Mouse (Mus musculus) hindbrain, postnatal 0 days (tissue): ENCODE measurements around the gene Hoxc10. TPM values are rescaled to one million over a fixed set of nuclear protein-coding genes. Genes with fewer than 3 reads are reported as not detected.

Experiments used
- ATAC-seq: fragments of 200-750 bp; cut with Nextera tagmentation; 2 replicates; pipeline ENCODE4 v1.8.0; 2017; ENCODE audit warnings: mild to moderate bottlenecking, moderate TSS enrichment, moderate library complexity
- DNase-seq: peaks from one replicate; pipeline ENCODE4 v3.0.0-alpha.2; 2015; ENCODE audit warnings: low spot score
- H3K27ac ChIP-seq: fragments of 300-500 bp; sonication (generic); 2 replicates; pipeline ENCODE4 v1.5.1; 2014; ENCODE audit warnings: mild to moderate bottlenecking
- H3K27me3 ChIP-seq: fragments of 300-500 bp; sonication (generic); 2 replicates; pipeline ENCODE4 v1.6.1; 2014; ENCODE audit warnings: low read length, mixed read lengths; ENCODE audit not compliant: insufficient read depth
- H3K36me3 ChIP-seq: fragments of 300-500 bp; sonication (generic); 2 replicates; pipeline ENCODE4 v1.6.1; 2014; ENCODE audit warnings: low read length, mixed read lengths; ENCODE audit not compliant: insufficient read depth
- H3K4me1 ChIP-seq: fragments of 300-500 bp; sonication (generic); 2 replicates; pipeline ENCODE4 v1.6.1; 2014; ENCODE audit warnings: antibody characterized with exemption, low read length, mixed read lengths; ENCODE audit not compliant: insufficient read depth
- H3K4me2 ChIP-seq: fragments of 300-500 bp; sonication (generic); 2 replicates; pipeline ENCODE4 v1.6.1; 2014; ENCODE audit warnings: low read depth, mild to moderate bottlenecking, low read length, moderate library complexity, mixed read lengths
- H3K4me3 ChIP-seq: fragments of 300-500 bp; sonication (generic); 2 replicates; pipeline ENCODE4 v1.5.1; 2014; ENCODE audit warnings: low read length
- H3K9ac ChIP-seq: fragments of 300-500 bp; sonication (generic); replicated peaks from 2 replicates; pipeline ENCODE4 v1.6.1; 2014; ENCODE audit warnings: mild to moderate bottlenecking, low read length, moderate library complexity, mixed read lengths
- H3K9me3 ChIP-seq: fragments of 300-500 bp; sonication (generic); 2 replicates; pipeline ENCODE4 v1.6.1; 2016; ENCODE audit warnings: low read length, mixed read lengths
- CTCF ChIP-seq: IDR thresholded peaks from 2 replicates; pipeline ENCODE4 v1.5.1; 2016; ENCODE audit warnings: antibody characterized with exemption, control low read depth, low read depth
- WGBS: fragments of 180-500 bp; shearing (Covaris S2); extraction: QIAGEN DNeasy Blood & Tissue Kit; methylation state at CpG from one replicate; pipeline ENCODE4 v1.1.7; 2014; 5-methylcytosine and 5-hydroxymethylcytosine counted together
- polyA plus RNA-seq: library from polyadenylated mRNA; unstranded; fragments of >200 nt; fragmentation: Nextera tagmentation; extraction: Ambion mirVana; gene quantifications from 2 replicates; pipeline ENCODE4 v1.2.1, GENCODE M21; 2015
- total RNA-seq: library from RNA; depleted of rRNA; stranded (reverse); fragments of >200 nt; gene quantifications from 2 replicates; pipeline ENCODE4 v1.2.3, GENCODE M21; 2014

Gene Hoxc10
- total and polyA plus RNA-seq, 2 experiments from 2014 or later = not detected

- H3K27me3 ChIP-seq = peaks cover 95% of the 10 kb centered on the region
- no peak overlapping the region for H3K4me3 ChIP-seq
- no peak overlapping the region for H3K4me2 ChIP-seq
- ATAC-seq = no peak
- no peaks in the 10 kb centered on the region for H3K4me1 ChIP-seq
- H3K36me3 ChIP-seq = no peaks in the 10 kb centered on the region
- no peak overlapping the region for H3K27ac ChIP-seq
- no peak for DNase-seq
- 4% methylated on average over 13 of the region's 13 CpGs for WGBS
- no peak for TF ChIP-seq CTCF
- H3K9ac ChIP-seq = no peak overlapping the region
- no peaks in the 10 kb centered on the region for H3K9me3 ChIP-seq
These were observed 4.1 kb upstream of the Hoxc10 start for GRCm38 (mm10) chr15:102962492-102962891.

DNA sequence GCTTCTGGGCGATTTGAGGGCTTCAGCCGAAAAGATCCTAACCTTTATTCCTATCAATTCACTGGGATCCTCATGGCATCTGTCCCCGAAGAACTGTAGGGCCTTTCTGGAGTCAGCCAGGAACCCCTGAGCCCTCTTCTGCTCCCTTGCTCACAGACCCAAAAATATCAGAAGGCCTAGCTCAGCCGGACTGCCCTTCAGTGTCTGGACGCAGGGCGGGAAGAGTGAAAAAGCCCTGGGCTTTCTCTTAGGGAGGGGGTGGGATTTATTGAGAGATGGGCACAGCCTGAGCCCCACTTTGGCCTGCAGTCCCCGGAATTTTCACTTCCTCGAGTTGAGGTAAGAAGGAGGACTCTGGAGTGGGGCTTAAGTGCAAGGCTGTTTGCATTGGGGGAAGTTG is 3.3 kb upstream of the Hoxc10 start:
- H3K4me1 ChIP-seq = no peaks in the 10 kb centered on the region
- H3K27me3 ChIP-seq = peaks cover 93% of the 10 kb centered on the region
- no peak for DNase-seq
- ATAC-seq = no peak
- H3K27ac ChIP-seq = no peak overlapping the region
- H3K9ac ChIP-seq = no peak overlapping the region
- H3K36me3 ChIP-seq = no peaks in the 10 kb centered on the region
- 3% methylated on average over 8 of the region's 8 CpGs for WGBS
- no peak overlapping the region for H3K4me3 ChIP-seq
- no peak overlapping the region for H3K4me2 ChIP-seq
- TF ChIP-seq CTCF = no peak
- no peaks in the 10 kb centered on the region for H3K9me3 ChIP-seq

DNA sequence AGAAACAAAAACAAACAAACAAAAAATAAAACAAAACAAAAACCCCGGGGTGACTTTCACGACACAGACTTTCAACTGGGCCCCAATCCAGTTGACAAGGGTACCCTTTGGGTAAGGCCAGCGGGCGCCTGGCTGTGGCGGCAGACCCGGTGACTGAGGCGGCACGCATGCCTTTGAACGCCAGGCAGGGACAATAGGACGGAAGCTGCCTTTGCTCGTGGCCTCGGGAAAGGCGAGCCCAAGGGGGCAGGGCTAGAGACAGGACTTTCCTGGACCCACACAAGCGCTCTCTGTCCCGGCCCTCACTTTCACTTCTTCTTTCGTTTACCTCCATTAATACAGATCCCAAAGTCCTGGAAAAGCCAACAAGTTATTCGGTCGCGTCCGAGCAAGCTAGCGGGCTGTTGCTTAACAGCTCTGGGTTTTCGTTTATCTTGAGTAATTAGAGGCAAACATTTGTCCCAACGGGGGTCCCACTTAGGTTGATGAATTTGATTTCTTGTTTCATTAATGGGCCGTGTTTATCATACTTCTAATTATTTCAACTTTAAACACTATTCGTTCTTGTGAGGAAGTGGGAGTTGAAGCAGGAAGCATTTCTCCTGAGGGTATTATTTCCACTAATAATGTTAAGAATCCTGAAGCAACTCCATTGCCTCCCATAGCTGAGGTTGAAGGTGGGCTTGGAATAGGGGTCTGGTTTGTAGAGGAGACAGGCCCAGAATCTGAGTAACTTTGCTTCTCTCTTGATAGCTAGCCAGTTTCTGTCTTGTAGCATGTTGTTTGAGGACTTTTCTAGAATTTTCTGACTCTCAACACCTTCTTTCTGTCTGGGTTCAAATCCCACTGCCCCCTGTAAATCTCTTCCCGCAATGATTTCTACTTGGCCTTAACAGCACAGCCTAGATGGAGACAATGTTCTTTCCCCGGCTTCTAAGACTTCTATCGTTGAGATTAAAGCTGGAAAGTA is 2.6 kb upstream of the Hoxc10 start:
- Histone ChIP-seq H3K4me3 (no peak overlapping the region), H3K4me2 (no peak overlapping the region), H3K27me3 (peaks cover 93% of the 10 kb centered on the region), H3K4me1 (no peaks in the 10 kb centered on the region), H3K9me3 (no peaks in the 10 kb centered on the region), H3K9ac (no peak overlapping the region), H3K27ac (no peak overlapping the region), H3K36me3 (no peaks in the 10 kb centered on the region)
- no peak for TF ChIP-seq CTCF
- no peak for ATAC-seq
- 2% methylated on average over 28 of the region's 28 CpGs for WGBS
- DNase-seq = no peak

DNA sequence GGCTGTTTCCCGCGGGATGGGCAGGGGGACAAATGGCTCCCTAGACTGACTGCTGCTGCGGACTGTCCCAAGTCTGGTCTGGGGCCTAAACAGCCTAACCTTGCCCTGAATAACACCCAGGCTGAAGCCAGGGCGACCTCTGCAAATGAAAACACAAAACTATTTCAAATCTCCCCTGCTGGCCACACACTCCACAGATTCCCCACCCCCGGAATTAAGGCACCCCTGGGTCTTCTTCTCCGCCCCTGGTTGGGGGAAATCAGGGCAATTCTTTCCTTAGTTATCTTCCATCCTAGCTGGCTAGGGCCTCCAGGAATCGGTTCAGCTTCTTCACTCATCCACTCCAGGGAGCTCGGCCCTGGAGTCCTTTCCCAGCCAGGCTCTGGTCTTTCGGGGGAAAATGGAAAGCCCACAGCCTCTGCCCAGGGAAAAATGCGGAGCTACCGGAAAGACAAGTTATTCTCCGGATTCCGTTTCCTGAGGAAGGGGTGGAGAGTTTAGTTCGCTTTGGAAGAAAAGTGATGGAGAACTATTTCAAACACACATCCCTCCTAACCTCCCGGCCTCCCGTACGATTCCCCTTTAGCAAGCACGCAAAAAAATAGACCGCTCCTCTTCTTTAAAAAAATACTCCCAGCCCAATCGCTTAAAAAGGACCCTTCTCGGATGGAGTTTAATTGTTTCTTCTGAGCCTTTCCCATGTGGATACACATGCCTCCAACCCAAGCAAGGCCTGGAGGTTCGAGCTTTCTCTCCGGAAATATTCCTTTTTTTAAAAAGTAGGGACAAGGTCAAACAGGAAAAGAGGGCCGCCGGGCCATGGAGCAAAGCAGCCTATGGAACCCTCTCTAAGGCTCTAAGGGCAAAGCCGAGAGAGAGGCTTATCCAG is 1.3 kb upstream of the Hoxc10 start:
- 4% methylated on average over 26 of the region's 26 CpGs for WGBS
- H3K4me2 ChIP-seq = no peak overlapping the region
- peaks cover 96% of the 10 kb centered on the region for H3K27me3 ChIP-seq
- H3K4me1 ChIP-seq = no peaks in the 10 kb centered on the region
- H3K36me3 ChIP-seq = no peaks in the 10 kb centered on the region
- DNase-seq (no peak), ATAC-seq (no peak)
- H3K9me3 ChIP-seq = no peaks in the 10 kb centered on the region
- no peak overlapping the region for H3K4me3 ChIP-seq
- TF ChIP-seq CTCF = no peak
- no peak overlapping the region for H3K27ac ChIP-seq
- no peak overlapping the region for H3K9ac ChIP-seq

DNA sequence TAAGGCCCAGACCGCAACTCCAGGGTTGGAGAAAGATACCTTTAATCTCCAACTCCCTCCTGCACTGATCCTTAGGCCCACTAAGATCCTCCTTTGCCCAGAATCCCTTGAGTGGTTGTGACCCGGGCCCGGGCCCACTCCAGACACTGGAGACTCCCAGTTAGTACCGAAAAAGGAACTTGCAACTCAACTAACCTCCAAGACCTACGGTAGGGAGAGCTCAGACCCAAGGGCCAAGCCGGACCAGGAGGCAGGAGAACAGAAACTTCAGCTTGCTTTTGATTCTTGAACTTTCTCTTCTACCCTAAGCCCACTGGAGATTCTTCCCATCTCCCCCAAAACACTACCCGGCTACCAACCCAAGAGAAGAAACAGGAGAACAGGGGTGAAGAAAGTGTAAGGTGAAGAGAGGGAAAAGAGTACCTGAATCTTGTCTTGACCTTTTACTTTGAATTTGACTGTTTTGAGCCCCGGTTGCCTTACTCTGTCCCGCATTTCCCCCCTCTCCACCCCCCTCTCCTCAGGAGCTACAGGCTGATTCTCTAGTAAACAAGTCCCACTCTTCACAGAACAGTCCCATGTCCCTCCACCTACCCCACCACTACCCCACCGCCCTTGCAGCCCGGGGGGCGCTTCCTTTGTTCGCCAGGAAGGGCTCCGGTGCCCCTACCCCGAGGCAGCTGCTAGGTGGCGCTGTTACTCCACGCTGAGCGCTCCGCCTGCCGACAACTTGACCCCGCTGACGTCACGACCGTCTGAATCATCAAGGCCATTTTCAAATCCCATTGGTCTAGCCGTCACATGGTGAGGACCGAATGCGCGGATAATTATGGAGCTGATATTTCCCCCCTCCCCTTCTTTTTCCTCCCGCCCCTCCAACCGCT is 462 bp upstream of the Hoxc10 start:
- no peak overlapping the region for H3K4me2 ChIP-seq
- no peak overlapping the region for H3K9ac ChIP-seq
- H3K27ac ChIP-seq = no peak overlapping the region
- WGBS = 2% methylated on average over 29 of the region's 30 CpGs
- H3K27me3 ChIP-seq = peaks cover 96% of the 10 kb centered on the region
- no peak overlapping the region for H3K4me3 ChIP-seq
- H3K9me3 ChIP-seq = no peaks in the 10 kb centered on the region
- peak; percentile 70 for TF ChIP-seq CTCF
- no peaks in the 10 kb centered on the region for H3K4me1 ChIP-seq
- DNase-seq (peak; percentile 76), ATAC-seq (peak; percentile 45; the same call in 1 of the 2 replicates)
- no peaks in the 10 kb centered on the region for H3K36me3 ChIP-seq

DNA sequence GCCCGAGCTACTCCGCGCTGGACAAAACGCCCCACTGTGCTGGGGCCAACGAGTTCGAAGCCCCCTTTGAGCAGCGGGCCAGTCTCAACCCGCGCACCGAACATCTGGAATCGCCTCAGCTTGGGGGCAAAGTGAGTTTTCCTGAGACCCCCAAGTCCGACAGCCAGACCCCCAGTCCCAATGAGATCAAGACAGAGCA is 615 bp downstream of the Hoxc10 start, which contains the start of gene Hoxc5:
Gene Hoxc5, plus strand, starts transcription at position 132 of the 199 bp plus-strand sequence.
- Histone ChIP-seq H3K36me3 (no peaks in the 10 kb centered on the region), H3K4me1 (no peaks in the 10 kb centered on the region), H3K9me3 (no peaks in the 10 kb centered on the region), H3K4me3 (no peak within 1 kb of the TSS), H3K9ac (no peak within 1 kb of the TSS), H3K4me2 (no peak within 1 kb of the TSS), H3K27ac (no peak within 1 kb of the TSS), H3K27me3 (peaks cover 98% of the 10 kb centered on the region)
- no peak for DNase-seq
- 4% methylated on average over 12 of the region's 12 CpGs for whole genome bisulfite sequencing
- TF ChIP-seq CTCF = no peak
- no peak for ATAC-seq
